Mouse (Mus musculus): ENCODE results near the gene Zfp541.

The Zfp541 gene

GRCm38 (mm10) chr7:16061219-16062098, at the start of gene Zfp541:
TSS of gene Zfp541 (plus strand) at chr7:16061814.
- DNase-seq = peak; percentile 30

GRCm38 (mm10) chr7:16012576-16013263, 48.9 kb upstream of the Zfp541 start:
- no peak for DNase-seq

- DNase-seq = no peak
Observed at GRCm38 (mm10) chr7:16013722-16014275, 47.8 kb upstream of the Zfp541 start.

- no peak for DNase-seq
Observed at GRCm38 (mm10) chr7:16014521-16015175, 47.0 kb upstream of the Zfp541 start.

- no peak for DNase-seq
Observed at GRCm38 (mm10) chr7:16015384-16015783, 46.2 kb upstream of the Zfp541 start.

- DNase-seq = no peak
Observed at GRCm38 (mm10) chr7:16018016-16018810, 43.4 kb upstream of the Zfp541 start.

GRCm38 (mm10) chr7:16019256-16020094, 42.1 kb upstream of the Zfp541 start:
- no peak for DNase-seq

GRCm38 (mm10) chr7:16024603-16025222, 36.9 kb upstream of the Zfp541 start:
- DNase-seq = no peak

- no peak for DNase-seq
Observed at GRCm38 (mm10) chr7:16028102-16028927, 33.3 kb upstream of the Zfp541 start.

GRCm38 (mm10) chr7:16031072-16031471, 30.5 kb upstream of the Zfp541 start:
- DNase-seq = no peak

GRCm38 (mm10) chr7:16033059-16033458, 28.6 kb upstream of the Zfp541 start:
- no peak for DNase-seq

- DNase-seq = no peak
Observed at GRCm38 (mm10) chr7:16033580-16034461, 27.8 kb upstream of the Zfp541 start.

GRCm38 (mm10) chr7:16036972-16037371, 24.6 kb upstream of the Zfp541 start:
- no peak for DNase-seq

- DNase-seq = no peak
Observed at GRCm38 (mm10) chr7:16039363-16039762, 22.3 kb upstream of the Zfp541 start.

GRCm38 (mm10) chr7:16041208-16041607, 20.4 kb upstream of the Zfp541 start:
- no peak for DNase-seq

- DNase-seq = no peak
Observed at GRCm38 (mm10) chr7:16042850-16043775, 18.5 kb upstream of the Zfp541 start.

- peak; percentile 52 for DNase-seq
Observed at GRCm38 (mm10) chr7:16043861-16044435, 17.7 kb upstream of the Zfp541 start.

Measured in embryo, embryonic 11 days (tissue).